Mouse (Mus musculus): ENCODE data around the gene Slc13a3.
"Not testable (repeated sequence)": the region's sequence is repeated elsewhere in the genome, so short reads cannot be mapped to it uniquely, and the experiment has no call there.

The Slc13a3 gene

GRCm38 (mm10) chr2:165473003-165473402, at the start of gene Slc13a3:
Slc13a3 (minus strand) TSS chr2:165473230.
- DNase-seq, result peak; percentile 48

- no peak for DNase-seq
These were observed 42.2 kb upstream of the Slc13a3 start for GRCm38 (mm10) chr2:165515178-165515728.

- peak; percentile 63 for DNase-seq
These were observed 40.0 kb upstream of the Slc13a3 start for GRCm38 (mm10) chr2:165512870-165513600.

GRCm38 (mm10) chr2:165512426-165512825, 39.4 kb upstream of the Slc13a3 start:
- DNase-seq, result no peak

GRCm38 (mm10) chr2:165511530-165511929, 38.5 kb upstream of the Slc13a3 start:
- not testable (repeated sequence) for DNase-seq

GRCm38 (mm10) chr2:165510914-165511458, 38.0 kb upstream of the Slc13a3 start:
- not testable (repeated sequence) for DNase-seq

GRCm38 (mm10) chr2:165510466-165510865, 37.4 kb upstream of the Slc13a3 start:
- no peak for DNase-seq

GRCm38 (mm10) chr2:165509686-165510085, 36.7 kb upstream of the Slc13a3 start:
- no peak for DNase-seq

GRCm38 (mm10) chr2:165503259-165504203, 30.5 kb upstream of the Slc13a3 start, which contains the start of gene Slc2a10:
Slc2a10 (plus strand) TSS chr2:165503787.
- DNase-seq, result no peak

GRCm38 (mm10) chr2:165498816-165499215, 25.8 kb upstream of the Slc13a3 start:
- DNase-seq, result no peak

- DNase-seq, result no peak
These were observed 24.8 kb upstream of the Slc13a3 start for GRCm38 (mm10) chr2:165497706-165498275.

- no peak for DNase-seq
These were observed 23.2 kb upstream of the Slc13a3 start for GRCm38 (mm10) chr2:165496251-165496650.

GRCm38 (mm10) chr2:165494495-165494894, 21.5 kb upstream of the Slc13a3 start:
- no peak for DNase-seq

GRCm38 (mm10) chr2:165493587-165494210, 20.7 kb upstream of the Slc13a3 start:
- no peak for DNase-seq

GRCm38 (mm10) chr2:165492648-165493553, 19.9 kb upstream of the Slc13a3 start, which contains the start of gene Trp53rka:
Trp53rka (minus strand) TSS chr2:165493324.
- peak; percentile 78 for DNase-seq

GRCm38 (mm10) chr2:165486881-165487535, 14.0 kb upstream of the Slc13a3 start:
- DNase-seq, result peak; percentile 40

- no peak for DNase-seq
These were observed 13.4 kb upstream of the Slc13a3 start for GRCm38 (mm10) chr2:165486401-165486800.

GRCm38 (mm10) chr2:165485826-165486225, 12.8 kb upstream of the Slc13a3 start:
- no peak for DNase-seq

- DNase-seq, result no peak
These were observed 11.1 kb upstream of the Slc13a3 start for GRCm38 (mm10) chr2:165484152-165484551.

GRCm38 (mm10) chr2:165482003-165482402, 9.0 kb upstream of the Slc13a3 start:
- no peak for DNase-seq

Data from kidney, adult 11 months (tissue).